Mouse (Mus musculus): Measurements from ENCODE around the gene Krba1.
A peak's percentile ranks its signal among the peaks of the same experiment; 100 is the strongest.

Krba1 gene

DNA sequence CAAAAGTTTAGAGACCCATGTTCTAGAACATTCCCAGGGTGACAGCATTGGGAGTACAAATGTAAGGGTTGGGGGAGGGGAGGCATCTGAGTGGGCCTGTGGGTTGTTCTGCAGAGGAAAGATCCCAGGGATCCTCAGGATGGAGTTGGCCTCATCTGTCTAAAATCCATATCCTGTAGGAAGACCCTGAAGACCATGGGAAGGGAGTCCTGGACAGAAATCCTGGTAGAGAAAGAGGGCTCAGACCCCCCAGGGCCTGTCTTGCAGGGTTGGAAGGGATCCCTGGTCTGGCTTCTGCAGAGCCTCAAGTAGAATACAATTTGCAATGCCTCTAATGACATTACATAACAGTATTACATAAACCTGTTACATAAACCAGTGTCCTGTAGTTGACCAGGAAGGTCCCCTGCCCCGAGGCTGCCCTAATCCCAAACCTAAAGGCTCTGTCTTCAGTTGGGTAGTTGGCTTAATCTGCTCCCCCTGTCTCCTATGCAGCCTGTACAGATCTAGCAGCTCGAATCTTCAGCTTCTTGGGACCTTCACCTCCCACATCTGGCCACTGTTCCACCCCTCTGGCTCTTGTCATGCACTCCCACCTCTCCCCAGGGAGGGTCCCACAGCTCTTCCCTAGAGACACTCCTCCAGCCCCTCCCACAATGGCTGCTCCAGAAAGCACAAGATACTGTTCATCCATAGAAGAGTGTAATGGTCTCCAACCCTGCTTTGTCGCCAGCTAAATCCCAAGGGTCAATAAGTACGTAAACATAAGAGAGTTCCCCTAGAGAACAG is 33.6 kb downstream of the Krba1 start:
- peak; percentile 50 to 78 for DNase-seq

DNA sequence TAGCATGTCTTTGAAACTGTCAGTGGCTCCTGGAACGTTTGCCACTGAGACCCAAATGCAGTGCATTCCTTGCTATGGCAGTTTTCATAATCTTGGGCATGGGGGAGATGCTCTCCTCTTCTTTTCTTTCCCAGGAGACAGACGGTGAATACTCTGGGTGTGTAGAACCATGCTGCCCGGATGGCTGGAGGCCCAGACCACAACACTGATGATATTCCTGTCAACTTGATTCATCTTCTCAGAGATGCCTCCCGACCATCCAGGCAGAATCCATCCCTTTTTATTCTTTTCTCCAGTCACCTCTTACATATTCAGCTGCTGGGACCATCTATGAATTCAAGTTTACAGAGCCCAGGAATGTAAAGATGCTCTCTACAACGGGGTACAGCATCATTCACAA is 35.4 kb downstream of the Krba1 start:
- DNase-seq: no peak

DNA sequence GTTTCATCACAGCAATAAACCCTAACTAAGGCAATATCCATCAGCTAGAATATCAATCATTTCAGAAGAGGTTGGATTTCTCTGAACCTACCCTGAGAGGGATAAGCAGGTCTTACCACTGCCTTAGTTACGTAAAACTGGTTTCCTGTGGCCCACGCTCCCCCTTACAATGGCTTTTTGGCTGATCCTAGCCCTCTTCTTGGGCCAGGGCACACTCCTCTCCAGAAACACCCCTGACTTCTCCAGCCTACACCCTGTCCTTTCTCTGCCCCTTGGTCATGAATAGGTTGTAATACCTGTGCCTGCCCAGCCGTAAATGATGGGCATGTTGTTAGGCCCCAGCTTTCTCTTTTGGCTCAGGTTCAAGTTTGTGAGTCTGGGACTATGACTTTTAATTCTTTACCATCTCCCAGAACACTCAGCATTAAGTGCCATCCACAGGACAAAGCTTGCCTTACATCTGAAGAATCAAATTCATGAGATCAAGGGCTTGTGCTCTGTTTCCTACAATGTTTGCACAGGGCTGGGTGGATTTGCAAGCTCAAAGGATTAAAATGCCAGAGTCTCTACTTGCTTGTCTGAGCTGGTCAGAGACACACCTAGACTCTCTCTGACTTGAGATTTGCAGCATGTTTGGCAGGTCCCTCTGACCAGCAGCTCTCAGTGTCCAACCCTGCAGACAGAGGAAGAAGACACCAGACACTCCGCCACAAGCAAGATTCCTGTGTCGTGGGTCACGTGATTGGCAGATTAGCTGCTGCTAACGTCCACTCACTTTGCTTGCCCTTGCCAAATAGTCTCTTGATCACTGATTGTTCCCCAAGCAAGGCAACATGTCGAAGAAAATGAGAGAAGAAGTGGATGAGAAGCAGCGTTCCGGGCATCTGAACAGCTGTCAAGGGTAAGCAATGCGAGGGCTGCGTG is 37.8 kb downstream of the Krba1 start:
- peak; percentile 34 to 42 for DNase-seq

DNA sequence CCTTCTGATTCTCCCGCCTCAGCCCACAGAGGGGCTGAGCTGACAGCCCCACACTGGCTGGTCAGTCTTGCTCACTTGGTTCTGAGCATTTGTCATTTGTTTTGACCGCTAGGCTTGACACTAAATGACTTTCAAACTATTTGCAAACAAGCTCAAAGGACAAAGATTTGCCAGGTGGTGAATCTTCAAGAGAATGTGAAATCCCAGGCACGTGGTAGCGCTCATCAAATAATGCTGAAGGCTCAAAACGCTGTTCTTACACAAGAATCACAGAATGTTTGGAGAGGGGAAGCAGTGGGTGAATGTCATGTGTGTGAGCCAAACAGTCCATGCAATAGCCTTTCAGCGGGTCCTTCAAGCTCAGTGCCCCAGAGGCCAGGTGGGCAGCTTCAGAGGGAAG is 39.3 kb downstream of the Krba1 start:
- peak; percentile 50 to 75 for DNase-seq

DNA sequence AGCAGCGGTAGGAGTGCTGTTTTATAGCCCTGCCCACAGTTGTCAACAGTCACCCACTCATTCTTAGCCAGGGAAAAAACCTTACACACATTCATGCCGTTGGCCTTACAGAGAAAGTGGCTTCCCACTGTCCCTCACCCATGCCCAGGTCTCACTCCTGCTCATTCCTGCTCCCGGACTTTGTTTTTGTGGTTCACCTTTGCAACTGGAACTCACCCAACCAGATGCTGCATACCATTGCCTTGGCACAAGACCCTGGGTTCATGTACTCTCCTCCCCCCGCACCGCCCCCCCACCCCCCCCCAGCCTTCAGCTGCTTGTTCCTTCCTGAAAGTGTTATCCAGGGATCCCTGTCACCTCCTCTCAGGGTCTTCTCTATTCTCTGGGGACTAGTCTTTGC is 39.7 kb downstream of the Krba1 start:
- DNase-seq: peak; percentile 77 to 90

DNA sequence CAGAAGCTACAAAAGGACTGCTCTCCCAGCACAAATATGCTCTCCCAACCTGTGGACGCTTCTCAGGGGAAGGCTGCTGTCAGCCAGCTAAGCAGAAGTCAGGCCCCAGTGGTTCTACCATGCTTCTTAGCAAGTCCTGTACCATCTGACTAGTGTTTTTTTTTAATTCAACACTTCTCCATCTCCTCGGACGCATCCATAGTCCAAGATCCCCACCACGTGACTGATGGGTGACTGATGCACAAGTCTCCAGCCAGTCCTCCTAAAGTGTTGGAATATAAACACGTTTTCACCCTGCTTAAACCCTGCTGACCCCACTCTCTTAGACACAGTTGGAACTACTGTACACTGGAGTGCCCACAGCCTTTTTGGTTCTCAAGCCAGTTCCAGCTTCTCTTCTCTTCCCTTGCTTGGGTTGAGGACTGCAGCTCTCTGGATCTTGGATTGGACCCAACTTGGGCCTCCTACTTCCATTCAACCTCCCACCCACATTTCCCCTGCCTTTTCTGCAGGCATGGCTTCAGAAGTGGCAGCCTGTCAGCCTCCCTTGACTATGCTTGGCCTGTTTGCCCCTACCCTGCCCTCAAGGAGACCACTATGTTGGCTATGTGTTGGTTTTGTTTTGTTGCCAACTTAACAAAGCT is 40.4 kb downstream of the Krba1 start:
- peak; percentile 40 to 62 for DNase-seq

DNA sequence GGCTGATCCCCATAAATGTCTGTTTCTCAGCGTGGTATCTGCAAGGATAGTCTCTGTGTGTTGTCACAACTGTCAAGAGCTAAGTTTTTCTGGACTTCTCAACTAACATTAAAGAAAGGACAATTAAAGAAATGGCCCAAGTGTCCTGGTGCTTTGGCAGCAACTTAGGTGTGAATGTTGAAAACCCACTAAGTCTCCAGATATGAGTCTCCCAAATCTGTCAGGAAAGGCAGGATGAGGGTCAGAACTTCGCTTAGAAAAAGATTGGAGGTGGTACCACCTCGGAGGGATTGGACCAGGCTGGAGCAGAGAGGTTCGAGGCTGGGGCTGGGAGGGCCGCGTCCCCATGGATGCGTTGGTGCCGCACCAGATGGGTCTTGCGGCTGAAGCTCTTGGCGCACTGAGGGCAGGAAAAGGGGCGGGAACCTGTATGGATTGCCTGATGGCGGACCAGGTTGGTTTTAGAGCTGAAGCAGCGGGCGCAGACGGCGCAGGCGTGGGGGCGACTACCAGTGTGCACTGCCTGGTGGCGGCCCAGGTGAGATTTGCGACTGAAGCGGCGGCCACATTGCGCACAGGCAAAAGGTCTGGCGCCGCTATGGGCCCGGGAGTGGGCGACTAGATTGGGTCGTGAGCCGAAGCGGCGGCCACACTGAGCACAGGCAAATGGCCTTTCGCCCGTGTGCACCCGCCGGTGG is 42.4 kb downstream of the Krba1 start:
- no peak for DNase-seq

DNA sequence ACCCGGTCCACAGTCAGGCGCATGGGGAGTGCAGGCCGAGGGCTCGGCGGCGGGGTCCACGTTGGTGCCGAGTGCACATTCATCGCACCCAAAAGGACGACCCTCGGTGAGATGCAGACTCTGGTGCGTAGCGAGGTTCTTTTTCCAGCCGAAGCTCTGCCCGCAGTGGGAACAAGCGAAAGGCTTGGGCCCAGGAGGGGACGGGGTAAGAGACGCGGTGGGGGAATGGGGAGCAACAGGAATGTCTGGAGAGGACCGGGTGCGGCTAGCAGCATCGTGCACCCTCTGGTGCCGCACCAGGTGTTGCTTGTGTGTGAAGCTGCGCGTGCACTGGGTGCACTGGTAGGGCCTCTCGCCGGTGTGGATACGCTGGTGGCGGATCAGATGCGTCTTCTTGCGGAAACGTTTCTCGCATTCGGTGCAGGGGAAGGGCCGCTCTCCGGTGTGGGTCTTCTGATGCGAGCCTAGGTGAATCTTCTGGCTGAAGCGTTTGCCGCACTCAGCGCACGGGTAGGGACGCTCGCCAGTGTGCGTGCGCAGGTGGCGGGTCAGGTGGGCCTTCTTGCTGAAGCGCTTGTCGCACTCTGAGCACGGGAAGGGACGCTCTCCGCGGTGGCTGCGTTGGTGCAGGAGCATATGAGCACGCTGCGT is 43.2 kb downstream of the Krba1 start:
- no peak for DNase-seq

DNA sequence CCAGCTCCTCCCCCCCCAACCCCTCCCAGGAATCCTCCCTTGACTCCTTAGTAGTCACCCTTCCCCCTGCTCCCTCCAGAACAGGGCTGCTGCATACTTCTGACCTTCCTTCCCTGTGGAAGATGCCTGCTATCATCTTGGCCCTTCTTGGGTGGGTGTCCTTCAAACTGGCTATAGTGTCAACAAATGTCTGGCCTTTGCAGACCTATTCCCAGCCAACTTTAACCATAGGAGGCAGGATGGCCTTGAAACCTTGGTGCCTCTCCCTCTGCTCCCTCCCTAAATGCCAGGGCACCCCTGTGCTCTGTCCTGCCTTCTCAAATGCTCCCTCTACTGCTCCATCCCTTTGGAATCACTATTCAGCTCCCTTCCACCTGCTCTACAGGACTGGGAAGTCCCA is 44.3 kb downstream of the Krba1 start:
- DNase-seq: no peak

DNA sequence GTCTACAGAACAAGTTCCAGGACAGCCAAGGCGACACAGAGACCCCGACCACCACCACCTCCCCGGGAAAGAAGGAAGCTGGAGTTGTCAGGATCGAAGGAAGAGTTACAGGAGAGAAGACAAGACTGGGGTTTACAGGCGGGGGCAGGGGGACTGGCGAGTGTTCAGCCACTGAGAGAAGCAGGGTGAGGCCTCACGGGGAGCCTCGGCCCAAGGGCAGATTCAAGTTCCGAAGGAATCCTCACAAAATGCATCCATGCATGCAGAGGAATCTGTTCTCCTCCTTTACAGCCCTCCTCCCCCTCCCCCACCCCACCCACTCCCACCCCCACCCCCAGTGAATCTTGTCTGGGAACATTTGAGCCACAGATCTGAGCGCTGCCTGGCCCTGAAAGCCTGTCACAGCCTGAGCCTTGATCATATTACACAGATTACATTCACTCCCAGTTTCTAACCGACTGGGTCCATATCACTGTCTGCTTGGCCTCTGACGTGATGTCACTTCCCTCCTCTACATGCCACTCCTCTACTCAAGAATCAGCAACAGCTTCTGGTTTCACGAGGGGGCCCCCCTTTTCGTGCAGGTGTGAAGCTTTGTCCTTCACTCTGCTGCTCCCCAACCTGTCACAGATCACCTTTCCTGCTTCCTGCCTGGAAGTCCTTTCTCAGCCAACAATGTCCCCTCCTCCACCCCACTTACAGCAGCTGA is 45.1 kb downstream of the Krba1 start:
- DNase-seq: peak in 1 of 2 experiments; percentile 42

DNA sequence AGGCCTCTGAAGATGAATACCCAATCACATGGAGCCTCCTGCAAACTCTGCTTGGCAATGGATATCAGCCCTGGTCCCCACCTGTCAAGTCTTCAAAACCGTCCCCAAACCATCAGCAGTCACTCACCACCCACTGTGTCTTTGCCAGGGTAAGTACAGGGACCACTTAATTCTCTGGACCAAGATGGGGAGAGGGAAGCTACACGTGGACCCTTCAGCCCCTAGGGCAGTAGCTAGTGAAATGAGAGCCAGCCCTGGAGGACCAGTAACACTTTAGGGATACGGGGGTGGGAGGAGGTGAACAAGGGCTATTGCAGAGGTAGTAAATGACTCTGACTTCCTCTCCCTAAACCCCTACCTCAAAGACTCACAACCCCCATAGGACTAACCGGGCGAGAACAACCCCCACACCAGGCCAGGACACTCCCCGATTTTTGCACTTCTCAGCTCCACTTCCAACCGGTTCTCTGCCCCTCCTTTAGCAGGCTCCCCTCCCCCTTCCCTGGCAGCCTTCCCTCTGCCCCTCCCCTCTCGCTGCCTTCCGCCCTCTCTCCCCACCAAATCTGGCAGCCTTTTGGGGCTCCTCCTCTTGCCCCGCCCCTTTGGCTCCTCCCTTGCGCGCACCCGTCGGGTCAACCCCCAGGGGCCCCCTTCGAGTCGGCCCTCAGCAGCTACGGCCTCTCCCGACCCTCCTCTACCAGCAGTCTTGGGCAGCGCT is 48.4 kb downstream of the Krba1 start:
- DNase-seq: peak; percentile 97 to 98

DNA sequence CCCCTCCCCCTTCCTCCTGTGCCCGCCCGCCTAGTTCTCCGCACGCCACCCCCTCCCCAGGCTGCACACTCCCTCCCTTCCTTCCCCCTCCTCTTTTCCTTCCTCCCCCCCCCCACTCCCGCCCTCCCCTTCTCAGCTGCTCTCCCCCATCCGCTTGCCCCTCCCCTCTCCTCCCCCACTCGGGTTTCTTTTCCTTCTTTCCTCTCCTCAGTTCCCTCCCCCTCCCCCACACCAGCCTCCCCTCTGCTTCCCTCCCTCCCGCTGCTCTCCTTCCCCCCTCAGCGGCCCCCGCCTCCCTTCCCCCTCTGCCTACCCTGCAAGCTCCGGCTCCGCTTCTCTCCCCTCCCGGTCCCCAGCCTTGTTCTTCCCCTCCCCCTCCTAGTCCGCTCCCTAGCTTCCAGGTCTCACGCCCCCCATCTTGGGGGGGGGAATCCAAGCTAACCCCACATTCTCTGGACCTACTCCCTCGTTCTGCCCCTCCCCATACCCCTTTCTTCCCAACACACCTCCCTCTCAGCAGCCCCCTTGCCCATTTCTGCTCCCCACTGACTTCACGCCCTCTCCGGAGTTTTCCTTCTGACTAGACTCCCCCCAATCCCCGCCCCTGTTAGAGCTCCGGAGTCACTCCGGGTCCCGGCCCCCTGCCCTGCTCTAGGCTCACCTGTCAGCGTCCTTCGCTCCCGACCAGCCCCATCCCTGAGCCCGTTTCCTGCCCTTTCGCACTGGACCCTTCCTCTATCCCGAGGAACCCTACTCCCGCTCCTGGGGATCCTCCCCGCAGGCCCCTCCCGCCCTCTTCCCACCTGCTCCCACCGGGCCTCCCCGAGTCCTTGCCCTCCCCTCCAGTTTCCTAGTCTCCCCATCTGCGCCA is 49.2 kb downstream of the Krba1 start:
- peak in 1 of 2 experiments; percentile 87 for DNase-seq

DNA sequence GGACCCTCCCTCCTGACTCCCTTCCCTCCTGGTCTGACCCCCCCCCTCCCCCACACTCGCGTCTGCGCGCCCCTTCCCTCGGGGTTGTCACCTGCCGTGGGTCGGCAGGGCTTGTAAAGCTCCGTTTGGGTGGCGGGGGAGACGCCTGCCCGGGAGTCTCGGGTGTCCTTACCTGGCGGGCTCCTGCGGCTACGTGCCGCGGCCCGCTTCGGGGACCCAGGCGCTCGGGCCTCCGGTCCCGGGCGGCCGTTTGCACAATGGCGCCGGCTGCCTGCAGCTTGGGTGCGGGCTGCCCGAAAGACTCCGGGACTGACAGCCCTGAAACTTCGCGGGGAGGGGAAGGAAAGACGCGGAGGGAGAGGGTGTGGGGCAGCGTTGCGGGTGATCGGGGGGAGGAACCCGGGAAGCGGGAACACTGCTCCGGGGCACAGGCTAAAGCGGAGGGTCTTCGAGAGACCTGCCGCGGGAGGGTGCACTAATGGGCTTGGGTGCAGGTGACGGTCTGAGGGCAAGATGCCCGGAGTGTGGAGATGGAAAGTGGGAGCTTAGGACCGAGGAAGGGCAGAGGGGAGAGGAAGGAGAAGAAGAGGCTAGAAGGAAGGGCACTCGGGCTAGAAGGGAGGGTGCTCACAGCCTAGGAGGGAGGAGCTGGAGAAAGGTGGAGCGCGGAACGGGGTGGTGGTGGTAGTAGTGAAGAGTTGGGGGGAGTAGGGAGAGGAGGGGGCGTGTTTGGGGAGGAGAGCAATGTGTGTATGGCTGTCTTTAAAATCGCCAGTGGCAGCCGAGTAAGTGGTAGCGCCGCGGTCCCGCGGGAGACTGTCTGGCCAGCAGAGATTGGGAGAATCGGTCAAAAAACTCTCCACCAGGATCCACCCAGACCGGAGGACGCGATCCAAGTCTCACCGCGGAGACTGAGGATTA is 50.1 kb downstream of the Krba1 start, which contains the start of gene Zfp467:
Zfp467 (minus strand) TSS at position 645 of the 921 bp plus-strand sequence.
- DNase-seq: peak; percentile 73 to 78

DNA sequence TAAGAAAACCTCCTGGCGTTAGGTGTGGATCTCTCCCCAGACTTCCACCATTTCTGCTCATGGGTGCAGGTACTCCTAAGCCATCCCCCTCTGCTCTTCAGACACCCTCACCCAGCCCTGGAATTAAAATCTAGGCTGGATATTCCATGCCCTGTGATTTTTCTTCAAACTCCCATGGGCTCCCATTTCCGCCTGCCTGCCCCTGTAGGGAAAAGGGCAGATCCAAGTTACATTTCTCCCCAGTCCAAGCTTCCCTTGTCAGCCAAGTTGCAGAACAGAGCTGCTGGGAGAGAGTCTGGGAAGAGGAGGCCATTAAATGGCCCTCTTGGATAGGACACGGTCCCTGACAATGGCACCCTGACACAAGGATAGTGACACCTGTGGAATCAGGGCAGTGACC is 50.9 kb downstream of the Krba1 start:
- DNase-seq: no peak

DNA sequence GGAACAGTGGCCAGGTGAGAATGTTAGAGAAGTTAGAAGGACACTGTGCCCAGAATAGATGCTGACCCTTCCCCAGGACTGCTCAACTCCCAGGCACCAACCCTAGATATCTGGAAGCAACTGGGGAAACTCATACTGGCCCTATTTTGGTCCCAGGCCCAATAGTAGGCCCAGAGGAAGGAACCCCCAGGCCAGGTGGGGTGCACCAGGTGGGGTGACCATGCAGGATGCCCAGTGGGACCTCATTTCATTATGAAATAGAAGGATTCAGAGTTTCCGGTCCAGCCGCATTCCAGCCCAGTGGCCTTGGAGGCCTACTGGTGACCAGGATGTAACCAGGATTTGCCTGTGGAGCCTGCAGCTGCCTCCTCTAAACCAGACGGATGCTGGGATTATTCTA is 51.5 kb downstream of the Krba1 start:
- DNase-seq: no peak

DNA sequence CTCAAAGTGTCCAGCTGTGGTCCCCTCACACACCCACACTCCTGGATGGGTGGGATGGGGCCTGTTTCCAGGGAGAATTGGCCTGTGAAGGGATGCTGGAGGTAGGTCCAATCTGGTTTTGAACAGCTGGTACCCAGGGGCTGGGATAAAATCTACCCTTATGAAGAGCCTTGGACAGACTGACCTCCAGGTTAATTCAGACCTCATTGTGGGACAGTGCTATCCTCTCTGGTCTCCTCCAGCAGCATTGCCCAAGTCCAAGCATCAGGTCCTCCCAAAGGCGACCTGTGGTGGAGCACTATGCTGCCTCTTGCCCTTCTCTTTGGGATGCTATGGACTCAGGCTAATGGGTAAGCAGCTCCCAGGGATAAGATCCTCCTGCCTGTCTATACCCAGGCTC is 52.5 kb downstream of the Krba1 start, which contains the start of gene Sspo:
Sspo (plus strand) TSS at position 301 of the 400 bp plus-strand sequence.
- no peak for DNase-seq

DNA sequence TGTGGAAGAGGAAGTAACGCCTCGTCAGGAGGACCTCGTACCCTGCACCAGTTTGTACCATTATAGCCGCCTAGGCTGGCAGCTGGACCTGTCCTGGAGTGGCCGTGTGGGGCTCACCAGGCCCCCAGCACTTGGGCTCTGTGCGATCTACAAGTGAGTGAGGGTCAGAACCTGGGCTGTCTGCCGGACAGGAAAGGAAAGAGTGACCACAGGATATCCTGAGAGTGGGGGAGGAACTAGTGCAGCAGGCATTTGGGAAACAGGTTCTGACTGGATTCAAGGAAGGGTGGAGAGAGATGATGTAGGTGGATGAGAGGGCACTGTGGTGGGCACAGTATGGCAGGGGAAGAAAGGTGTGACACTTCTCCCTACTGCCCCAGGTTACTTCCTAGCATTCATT is 53.1 kb downstream of the Krba1 start:
- DNase-seq: no peak

DNA sequence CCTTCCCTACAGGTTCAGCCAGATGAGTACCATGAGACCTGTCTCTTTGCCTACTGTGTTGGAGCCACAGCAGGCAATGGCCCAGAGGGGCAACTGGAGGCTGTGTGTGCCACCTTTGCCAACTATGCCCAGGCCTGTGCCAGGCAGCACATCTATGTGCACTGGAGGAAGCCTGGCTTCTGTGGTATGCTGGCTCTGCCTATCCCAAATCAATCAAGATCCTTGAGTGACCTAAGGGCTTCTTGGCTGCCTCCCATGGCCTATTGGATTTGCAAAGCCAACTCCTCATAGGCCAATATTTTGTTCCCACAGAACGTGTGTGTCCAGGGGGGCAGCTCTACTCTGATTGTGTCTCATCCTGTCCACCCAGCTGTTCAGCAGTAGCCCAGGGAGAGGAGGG is 56.8 kb downstream of the Krba1 start:
- DNase-seq: no peak

Data from kidney, adult 8-10 months (tissue).